ENCODE assay signal across 8 mouse cellular contexts in the genomic region with DNA sequence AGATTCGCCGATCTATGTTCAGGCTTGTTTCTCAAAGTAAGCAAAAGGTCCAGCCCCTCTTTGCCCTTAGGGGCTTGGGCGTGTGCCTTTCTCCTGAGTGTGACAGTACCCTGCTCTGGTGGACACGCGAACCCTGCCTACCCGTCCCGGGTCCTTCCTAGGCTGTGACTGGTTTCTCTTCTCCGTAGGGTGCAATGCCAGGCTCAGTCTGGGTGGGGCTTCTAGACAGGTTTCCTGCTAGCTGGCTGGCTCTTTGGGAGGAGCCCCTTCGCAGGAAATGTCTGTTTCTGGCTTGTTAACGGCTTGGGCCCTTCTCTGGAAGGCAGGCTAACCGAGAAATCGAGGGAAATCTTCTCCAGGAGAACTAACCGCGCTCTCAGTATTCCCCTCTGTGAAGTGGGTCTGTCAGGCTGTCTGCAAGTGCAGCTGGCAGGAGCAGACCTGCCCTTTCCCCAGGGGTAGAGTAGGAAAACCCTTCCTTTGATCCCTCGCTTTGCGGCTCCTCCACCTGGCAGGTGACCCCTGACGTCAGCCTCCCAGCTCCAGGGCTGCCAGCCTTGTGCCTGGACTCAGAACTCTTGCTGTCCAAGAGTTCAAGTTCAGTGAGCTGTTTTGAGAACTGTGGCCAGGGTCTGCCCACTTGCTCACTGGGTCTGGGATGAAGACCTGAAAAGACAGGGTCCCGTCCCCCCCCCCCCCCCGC. TPM values are rescaled to one million over a fixed set of nuclear protein-coding genes. Genes with fewer than 3 reads are reported as not detected.
DNase-seq lines count a peak whose midpoint lies in the region; ATAC-seq and TF ChIP-seq lines count a peak whose summit lies in the region.

No protein-coding gene starts in this region.

- 8% methylated on average over 19 of the region's 19 CpGs for WGBS in heart, embryonic 13.5 days
- WGBS in macrophage (ENCODE audit: missing documents) = 12% methylated on average over 17 of the region's 19 CpGs

- intact Hi-C loops in left cerebral cortex, postnatal 36 days (cut with DNase I) = no loop called here

- H3K4me3 ChIP-seq in C2C12 (ENCODE audit: insufficient read depth, poor library complexity, severe bottlenecking) (peak overlapping the region; percentile 56), macrophage (ENCODE audit: inconsistent target) (peak overlapping the region; percentile 48)
- peak overlapping the region; percentile 57 for H3K4me3 ChIP-seq in heart, embryonic 13.5 days

- peaks cover 21% of the 10 kb centered on the region for H3K79me2 ChIP-seq in C2C12 (ENCODE audit: control insufficient read depth, insufficient read depth)
- no peaks in the 10 kb centered on the region for H3K79me2 ChIP-seq in macrophage (ENCODE audit: inconsistent target)

- no peaks in the 10 kb centered on the region for H3K9me3 ChIP-seq in heart, embryonic 13.5 days

- TF ChIP-seq CTCF in C2C12 (IDR thresholded peaks at IDR 0.05; ENCODE audit: control insufficient read depth, insufficient read depth, insufficient read length) = no peak

- H3ac ChIP-seq in C2C12 (ENCODE audit: control insufficient read depth, insufficient read length, low read depth) = peak overlapping the region; percentile 56

- DNase-seq in T-cell, adult 2 months (ENCODE audit: low spot score) = peak; percentile 63
- peak; percentile 60 for DNase-seq in kidney, postnatal 10 days
- peak; percentile 62 for DNase-seq in thymus, postnatal 25 days
- no peak for DNase-seq in left cerebral cortex, postnatal 36 days (ENCODE audit: low spot score in 2 of 2)
- no peak for DNase-seq in cerebellum, postnatal 14 days

- H3K27ac ChIP-seq in heart, embryonic 13.5 days (replicated peaks) = no peak overlapping the region
- no peak overlapping the region for H3K27ac ChIP-seq in macrophage

- peaks cover 3% of the 10 kb centered on the region for H3K36me3 ChIP-seq in C2C12 (ENCODE audit: control insufficient read depth, insufficient read depth)
- H3K36me3 ChIP-seq in heart, embryonic 13.5 days = no peaks in the 10 kb centered on the region
- H3K36me3 ChIP-seq in macrophage (ENCODE audit: inconsistent target) = no peaks in the 10 kb centered on the region

- peak overlapping the region; percentile 97 for H3K4me2 ChIP-seq in heart, embryonic 13.5 days

- peaks cover 21% of the 10 kb centered on the region for H3K4me1 ChIP-seq in heart, embryonic 13.5 days

- H3K27me3 ChIP-seq in C2C12 (ENCODE audit: control insufficient read depth, insufficient read depth, insufficient read length) = no peaks in the 10 kb centered on the region
- H3K27me3 ChIP-seq in heart, embryonic 13.5 days (replicated peaks) = peaks cover 47% of the 10 kb centered on the region

- no peak for ATAC-seq in heart, embryonic 13.5 days (ENCODE audit: extremely low read depth, insufficient number of reproducible peaks, low FRiP score, low TSS enrichment)

- peak overlapping the region; percentile 79 for H3K9ac ChIP-seq in heart, embryonic 13.5 days

- no peaks in the 10 kb centered on the region for H3K79me3 ChIP-seq in C2C12 (ENCODE audit: low read depth)

TF ChIP-seq in C2C12, 6 proteins besides CTCF, POLR2A, EP300 and RAD21:
- TF ChIP-seq USF1 (IDR thresholded peaks at IDR 0.05; ENCODE audit: low read depth) (no peak), MAX (IDR thresholded peaks at IDR 0.05) (peak; percentile 5)

RNA-seq across cellular contexts. Expression of gene Ass1, which starts 0.8 kb away (rescaled TPM):
- polyA plus RNA-seq in C2C12 (2012; fragmentation: generic; extraction: Trizol) = 248 TPM
- 10.4 and 12.5 TPM in 2 replicates for polyA plus RNA-seq in heart, embryonic 13.5 days (2015; fragmentation: Nextera tagmentation; extraction: Ambion mirVana)
- 10 to 100 TPM in 7 of 26 experiments, 1 to 10 TPM in 19; 1.1 to 31.6 (median 6.4) TPM for total RNA-seq in macrophage (2018; cell fraction: chromatin; rRNA removed)
- total RNA-seq in macrophage (2018; cell fraction: cytosol; rRNA removed) = 10 to 100 TPM in 13 of 26 experiments, 1 to 10 TPM in 13; 4.7 to 61.7 (median 13.5) TPM
- total RNA-seq in macrophage (2018; cell fraction: nucleus; rRNA removed) = 10 to 100 TPM in 13 of 26 experiments, 1 to 10 TPM in 13; 1.3 to 30.9 (median 10.1) TPM
- polyA plus RNA-seq in macrophage (2018) = 5.0 to 11.7 TPM (median 8.6 TPM) in 3 replicates
- total RNA-seq in left cerebral cortex, postnatal 36 days (2021) = 10 to 100 TPM; 20.2 to 23.8 TPM

Comparison
In these comparisons a context has a peak if more than half of its experiments do, and no peak if none do; other contexts are left out.
1. DNase-seq: peak in T-cell, adult 2 months (single experiment), kidney, postnatal 10 days (single experiment) and thymus, postnatal 25 days (single experiment); none in left cerebral cortex, postnatal 36 days (0 of 2) and cerebellum, postnatal 14 days (0 of 2).
2. RNA of gene Ass1, which starts 0.8 kb away (polyA plus RNA-seq): 248 TPM in C2C12 (single experiment); 10.4 to 12.5 TPM in heart, embryonic 13.5 days and 5.0 to 11.7 TPM in macrophage; every median in the first group is over 10 times any median in the second.
3. Peak in every context shown above with its lines, with median percentiles within 50 percentile points of each other: H3K4me3 ChIP-seq.